Mouse (Mus musculus) liver, embryonic 12.5 days (tissue): Measurements from ENCODE around the gene Pgpep1l. TPM values are rescaled to one million over a fixed set of nuclear protein-coding genes. Genes with fewer than 3 reads are reported as not detected.
"Not testable (repeated sequence)": the region's sequence is repeated elsewhere in the genome, so short reads cannot be mapped to it uniquely, and the experiment has no call there.

ENCODE experiments used
- ATAC-seq: fragments of 200-750 bp; cut with Nextera tagmentation; 2 replicates; pipeline ENCODE4 v1.8.0; 2017; ENCODE audit warnings: moderate number of reproducible peaks, mild to moderate bottlenecking, moderate library complexity
- H3K27ac ChIP-seq: fragments of 300-500 bp; sonication (generic); 2 replicates; pipeline ENCODE4 v1.5.1; 2016; ENCODE audit warnings: mild to moderate bottlenecking
- H3K27me3 ChIP-seq: fragments of 300-500 bp; sonication (generic); replicated peaks from 2 replicates; pipeline ENCODE4 v1.6.1; 2016; ENCODE audit warnings: mild to moderate bottlenecking, moderate library complexity
- H3K36me3 ChIP-seq: fragments of 300-500 bp; sonication (generic); 2 replicates; pipeline ENCODE4 v1.6.1; 2016; ENCODE audit warnings: mild to moderate bottlenecking, moderate library complexity
- H3K4me1 ChIP-seq: fragments of 300-500 bp; sonication (generic); 2 replicates; pipeline ENCODE4 v1.6.1; 2016
- H3K4me2 ChIP-seq: fragments of 300-500 bp; sonication (generic); 2 replicates; pipeline ENCODE4 v1.6.1; 2016; ENCODE audit warnings: mild to moderate bottlenecking, moderate library complexity
- H3K4me3 ChIP-seq: fragments of 300-500 bp; sonication (generic); 2 replicates; pipeline ENCODE4 v1.5.1; 2016; ENCODE audit warnings: mild to moderate bottlenecking, moderate library complexity
- H3K9ac ChIP-seq: fragments of 300-500 bp; sonication (generic); 2 replicates; pipeline ENCODE4 v1.6.1; 2016; ENCODE audit warnings: mild to moderate bottlenecking, moderate library complexity
- H3K9me3 ChIP-seq: fragments of 300-500 bp; sonication (generic); replicated peaks from 2 replicates; pipeline ENCODE4 v1.6.1; 2016; ENCODE audit warnings: mild to moderate bottlenecking, moderate library complexity
- WGBS: fragments of 180-500 bp; shearing (Covaris S2); methylation state at CpG from one replicate; pipeline ENCODE4 v1.1.7; 2016; ENCODE audit not compliant: insufficient replicate concordance; 5-methylcytosine and 5-hydroxymethylcytosine counted together
- polyA plus RNA-seq: library from polyadenylated mRNA; unstranded; fragments of >200 nt; fragmentation: Nextera tagmentation; extraction: Ambion mirVana; gene quantifications from 2 replicates; pipeline ENCODE4 v1.2.1, GENCODE M21; 2016

Gene Pgpep1l
- polyA plus RNA-seq, 1 experiment from 2014 or later, result not detected

DNA sequence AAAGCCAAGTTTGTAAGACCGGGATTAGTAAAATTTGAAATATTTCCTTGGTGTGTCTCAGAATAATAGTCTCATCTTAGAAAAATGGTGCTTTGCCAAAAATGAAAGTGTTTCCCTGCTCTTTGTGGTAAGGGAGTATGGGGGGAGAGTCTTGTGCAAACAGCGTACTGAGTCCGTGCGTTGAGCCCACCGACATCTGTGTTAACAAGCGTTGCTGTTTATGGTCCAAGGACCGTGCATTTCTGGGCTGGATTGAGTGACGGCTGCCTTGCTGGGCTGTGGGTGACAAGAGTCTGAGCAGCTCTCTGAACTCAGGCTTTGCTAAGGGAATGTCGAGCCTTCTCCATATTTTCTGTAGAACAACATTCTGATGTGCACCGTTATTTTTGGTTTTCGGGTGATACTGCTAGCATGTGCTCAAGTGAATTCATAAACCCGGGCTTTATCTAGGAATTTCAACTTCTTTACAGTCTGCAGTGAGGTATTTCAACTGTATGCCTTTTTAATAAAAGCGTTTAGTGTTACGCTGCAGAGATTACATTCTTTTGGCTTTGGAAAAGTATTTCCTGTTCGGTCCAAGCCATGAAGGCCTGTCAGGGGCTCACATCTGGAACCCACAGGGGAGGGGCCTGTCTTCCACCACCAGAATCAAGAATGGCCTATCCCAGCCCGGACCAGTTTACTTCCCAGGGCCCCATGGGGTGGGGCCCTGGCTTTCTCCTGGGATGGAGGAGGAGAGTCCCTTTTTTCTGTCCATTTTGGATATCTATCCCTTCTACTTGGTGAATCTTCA is 30.2 kb upstream of the Pgpep1l start:
- no peak for ATAC-seq
- no peak overlapping the region for H3K27ac ChIP-seq
- H3K4me2 ChIP-seq, result no peak overlapping the region
- H3K4me3 ChIP-seq, result no peak overlapping the region
- no peak overlapping the region for H3K9ac ChIP-seq
- no peaks in the 10 kb centered on the region for H3K36me3 ChIP-seq
- H3K4me1 ChIP-seq, result no peaks in the 10 kb centered on the region
- no peaks in the 10 kb centered on the region for H3K9me3 ChIP-seq
- H3K27me3 ChIP-seq, result no peaks in the 10 kb centered on the region
- 75% methylated on average over 16 of the region's 16 CpGs for WGBS

DNA sequence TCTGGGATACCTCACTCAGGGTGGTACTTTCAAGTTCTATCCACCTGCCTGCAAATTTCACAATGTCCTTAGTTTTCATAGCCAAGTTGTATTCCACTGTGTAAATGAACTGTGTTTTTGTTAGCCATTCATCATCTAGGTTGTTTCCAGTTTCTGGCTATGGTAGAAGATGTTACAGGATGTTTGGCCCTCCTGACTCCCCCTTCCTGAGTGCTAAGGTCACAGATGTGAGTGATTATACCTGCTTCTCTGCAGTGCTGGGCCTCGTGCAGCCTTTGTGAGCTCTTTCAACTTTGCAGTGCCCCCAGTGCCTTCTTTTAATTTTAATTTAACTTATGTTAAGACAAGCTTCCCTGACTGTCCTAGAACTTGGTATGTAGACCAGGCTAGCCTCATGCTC is 27.6 kb upstream of the Pgpep1l start:
- H3K9ac ChIP-seq, result no peak overlapping the region
- H3K4me1 ChIP-seq, result no peaks in the 10 kb centered on the region
- H3K27ac ChIP-seq, result no peak overlapping the region
- ATAC-seq, result no peak
- H3K36me3 ChIP-seq, result no peaks in the 10 kb centered on the region
- no peak overlapping the region for H3K4me2 ChIP-seq
- no peak overlapping the region for H3K4me3 ChIP-seq
- no peaks in the 10 kb centered on the region for H3K9me3 ChIP-seq
- 54% methylated on average over 1 of the region's 1 CpGs for WGBS
- no peaks in the 10 kb centered on the region for H3K27me3 ChIP-seq

DNA sequence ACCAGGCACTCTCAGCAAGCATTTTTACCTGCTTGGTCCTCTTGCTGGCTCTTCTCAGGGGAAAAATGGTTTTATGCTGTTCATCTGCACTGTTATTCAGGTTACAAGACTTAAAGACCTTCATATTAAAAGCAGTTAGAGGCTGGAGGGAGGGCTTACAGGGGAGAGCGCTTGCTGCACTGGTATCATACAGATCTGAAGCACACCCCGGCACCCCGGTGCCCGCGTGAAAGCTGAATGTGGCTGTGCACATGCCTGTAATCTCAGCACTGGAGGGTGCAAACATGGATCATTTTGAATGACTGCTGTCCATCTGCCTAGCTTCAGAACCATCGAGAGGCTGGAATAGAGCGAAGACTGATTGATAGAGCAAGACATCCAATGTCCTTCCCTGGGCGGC is 25.0 kb upstream of the Pgpep1l start:
- H3K9ac ChIP-seq, result no peak overlapping the region
- no peaks in the 10 kb centered on the region for H3K36me3 ChIP-seq
- peaks cover 5% of the 10 kb centered on the region; the same call in 1 of the 2 replicates for H3K4me1 ChIP-seq
- 86% methylated on average over 8 of the region's 8 CpGs for WGBS
- H3K4me3 ChIP-seq, result no peak overlapping the region
- H3K9me3 ChIP-seq, result no peaks in the 10 kb centered on the region
- H3K27me3 ChIP-seq, result no peaks in the 10 kb centered on the region
- H3K27ac ChIP-seq, result no peak overlapping the region
- no peak overlapping the region for H3K4me2 ChIP-seq
- ATAC-seq, result no peak

DNA sequence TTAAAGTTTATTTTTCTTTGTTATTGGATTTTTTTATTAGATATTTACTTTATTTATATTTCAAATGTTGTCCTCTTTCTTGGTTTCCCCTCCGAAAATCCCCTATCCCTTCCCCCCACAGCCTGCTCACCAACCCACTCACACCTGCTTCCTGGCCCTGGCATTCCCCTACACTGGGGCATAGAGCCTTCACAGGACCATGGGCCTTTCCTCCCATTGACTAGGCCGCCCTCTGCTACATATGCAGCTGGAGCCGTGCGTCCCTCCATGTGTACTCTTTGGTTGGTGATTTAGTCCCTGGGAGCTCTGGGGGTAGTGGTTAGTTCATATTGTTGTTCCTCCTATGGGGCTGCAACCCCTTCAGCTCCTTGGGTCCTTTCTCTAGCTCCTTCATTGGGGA is 24.0 kb upstream of the Pgpep1l start:
- not testable (repeated sequence) for H3K27me3 ChIP-seq, H3K27ac ChIP-seq, H3K9me3 ChIP-seq, H3K4me1 ChIP-seq, H3K36me3 ChIP-seq, ATAC-seq, H3K9ac ChIP-seq, H3K4me3 ChIP-seq, H3K4me2 ChIP-seq
- WGBS, result 79% methylated on average over 4 of the region's 4 CpGs

DNA sequence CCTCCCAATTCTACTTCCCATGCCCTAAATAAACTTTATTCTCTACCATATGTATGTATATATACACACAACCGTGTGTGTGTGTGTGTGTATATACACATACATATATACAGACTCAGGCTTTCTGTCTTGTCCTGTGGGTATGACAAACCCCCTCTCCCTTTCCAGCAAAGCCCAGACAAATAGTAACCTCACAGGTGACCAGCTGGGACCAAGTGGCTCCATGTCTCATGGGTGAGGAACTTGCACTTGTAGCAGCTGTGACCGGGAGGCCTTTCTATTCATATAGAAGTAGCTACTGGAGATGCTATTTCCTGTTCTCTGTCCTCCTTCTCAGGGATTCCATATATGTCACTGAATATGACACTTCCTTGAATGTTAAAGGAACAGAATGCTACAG is 23.5 kb upstream of the Pgpep1l start:
- Histone ChIP-seq H3K27ac (no peak overlapping the region), H3K27me3 (no peaks in the 10 kb centered on the region), H3K4me1 (peaks cover 5% of the 10 kb centered on the region; the same call in 1 of the 2 replicates), H3K36me3 (no peaks in the 10 kb centered on the region), H3K4me3 (no peak overlapping the region), H3K9me3 (no peaks in the 10 kb centered on the region), H3K9ac (no peak overlapping the region), H3K4me2 (no peak overlapping the region)
- no peak for ATAC-seq
- WGBS, result 73% methylated on average over 2 of the region's 2 CpGs

DNA sequence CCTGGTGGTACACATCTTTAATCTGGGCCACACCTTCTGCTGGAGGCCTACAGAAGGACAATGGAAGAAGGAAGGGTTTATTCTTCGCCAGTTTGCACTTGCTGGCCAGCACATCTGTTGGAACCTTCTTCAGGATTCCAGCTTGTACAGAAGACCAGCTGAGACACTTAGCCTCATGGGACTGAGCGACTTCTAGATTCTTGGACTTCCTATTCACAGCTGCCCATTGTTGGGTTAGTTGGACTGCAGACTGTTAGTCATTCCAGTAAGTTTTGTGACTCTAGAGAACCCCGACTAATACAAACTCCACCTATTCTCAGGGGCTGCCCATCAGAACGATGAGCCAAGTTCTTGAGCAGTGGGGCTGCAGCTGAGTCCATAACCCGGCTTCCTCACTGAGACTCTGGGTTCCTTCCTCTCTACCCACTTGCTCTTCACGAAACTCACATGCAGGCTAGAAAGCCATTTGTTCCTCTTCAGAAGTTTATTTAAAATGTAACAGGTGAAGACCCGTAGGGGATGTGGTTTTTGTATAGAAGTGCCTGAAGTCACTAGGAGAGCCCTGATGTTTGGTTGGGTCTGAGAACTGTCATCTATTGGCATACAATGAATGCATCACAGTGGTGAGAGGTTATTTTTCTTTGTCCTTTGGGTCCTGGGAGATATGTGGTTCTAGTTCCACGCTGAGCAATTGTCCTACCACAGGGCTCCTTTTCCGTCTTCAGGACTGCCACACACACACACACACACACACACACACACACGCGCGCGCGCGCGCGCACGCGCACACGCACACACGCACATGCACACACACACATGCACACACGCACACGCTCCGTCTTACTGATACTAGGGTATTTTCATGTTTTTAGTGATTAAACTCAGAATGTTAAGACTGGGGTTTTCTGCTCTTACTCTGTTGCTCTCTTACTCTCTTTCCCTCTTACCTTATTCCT is 22.8 kb upstream of the Pgpep1l start:
- no peaks in the 10 kb centered on the region for H3K27me3 ChIP-seq
- WGBS, result 78% methylated on average over 24 of the region's 24 CpGs
- peaks cover 5% of the 10 kb centered on the region; the same call in 1 of the 2 replicates for H3K4me1 ChIP-seq
- no peak overlapping the region for H3K27ac ChIP-seq
- no peak for ATAC-seq
- no peaks in the 10 kb centered on the region for H3K36me3 ChIP-seq
- H3K4me2 ChIP-seq, result no peak overlapping the region
- no peak overlapping the region for H3K4me3 ChIP-seq
- H3K9ac ChIP-seq, result no peak overlapping the region
- no peaks in the 10 kb centered on the region for H3K9me3 ChIP-seq

DNA sequence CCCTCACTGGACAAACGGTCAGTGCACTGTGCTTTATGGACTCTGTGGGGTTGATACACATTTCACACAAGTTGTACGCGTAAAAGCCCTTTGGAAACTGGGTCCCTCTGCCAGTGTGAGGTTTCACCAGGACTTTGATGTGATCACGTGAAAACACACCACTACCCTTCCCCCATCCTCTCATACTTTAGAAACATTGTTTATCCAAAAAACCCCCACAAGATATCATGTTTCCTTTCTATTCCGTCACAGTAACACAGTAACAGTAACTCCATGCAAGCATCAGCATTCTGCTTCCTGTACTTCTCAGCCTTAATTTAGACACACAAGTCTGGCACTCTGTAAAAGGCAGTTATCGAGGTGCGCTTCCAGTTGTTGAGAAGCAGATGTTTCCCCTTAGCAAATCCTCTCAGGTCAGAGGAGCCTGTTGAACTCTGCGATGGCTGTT is 21.8 kb upstream of the Pgpep1l start:
- H3K36me3 ChIP-seq, result no peaks in the 10 kb centered on the region
- no peak overlapping the region for H3K9ac ChIP-seq
- peaks cover 5% of the 10 kb centered on the region; the same call in 1 of the 2 replicates for H3K4me1 ChIP-seq
- WGBS, result 67% methylated on average over 8 of the region's 8 CpGs
- H3K4me2 ChIP-seq, result no peak overlapping the region
- H3K4me3 ChIP-seq, result no peak overlapping the region
- H3K27ac ChIP-seq, result no peak overlapping the region
- no peaks in the 10 kb centered on the region for H3K27me3 ChIP-seq
- no peak for ATAC-seq
- no peaks in the 10 kb centered on the region for H3K9me3 ChIP-seq

DNA sequence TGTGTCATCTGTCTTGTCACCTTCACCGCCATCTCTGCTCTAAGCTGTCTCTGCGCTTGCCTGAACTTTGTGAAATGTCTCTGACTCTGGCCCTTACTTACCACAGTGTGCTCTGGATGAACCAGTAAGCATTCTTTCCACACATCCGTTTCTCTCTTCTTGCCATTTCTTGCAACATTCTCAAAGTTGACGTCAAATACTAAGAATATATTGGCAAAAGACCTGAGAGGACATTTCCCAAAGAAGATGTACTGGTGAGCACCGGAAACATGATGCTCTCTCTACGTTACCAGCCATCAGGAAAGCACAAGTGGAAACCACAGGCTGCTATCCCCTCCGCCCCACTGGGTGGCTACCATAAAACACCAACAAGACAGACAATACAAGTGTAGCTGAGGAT is 19.7 kb upstream of the Pgpep1l start:
- H3K4me3 ChIP-seq, result no peak overlapping the region
- no peak for ATAC-seq
- no peak overlapping the region for H3K4me2 ChIP-seq
- H3K36me3 ChIP-seq, result no peaks in the 10 kb centered on the region
- peaks cover 5% of the 10 kb centered on the region; the same call in 1 of the 2 replicates for H3K4me1 ChIP-seq
- H3K27ac ChIP-seq, result no peak overlapping the region
- no peaks in the 10 kb centered on the region for H3K9me3 ChIP-seq
- H3K9ac ChIP-seq, result no peak overlapping the region
- WGBS, result 68% methylated on average over 7 of the region's 7 CpGs
- H3K27me3 ChIP-seq, result no peaks in the 10 kb centered on the region

DNA sequence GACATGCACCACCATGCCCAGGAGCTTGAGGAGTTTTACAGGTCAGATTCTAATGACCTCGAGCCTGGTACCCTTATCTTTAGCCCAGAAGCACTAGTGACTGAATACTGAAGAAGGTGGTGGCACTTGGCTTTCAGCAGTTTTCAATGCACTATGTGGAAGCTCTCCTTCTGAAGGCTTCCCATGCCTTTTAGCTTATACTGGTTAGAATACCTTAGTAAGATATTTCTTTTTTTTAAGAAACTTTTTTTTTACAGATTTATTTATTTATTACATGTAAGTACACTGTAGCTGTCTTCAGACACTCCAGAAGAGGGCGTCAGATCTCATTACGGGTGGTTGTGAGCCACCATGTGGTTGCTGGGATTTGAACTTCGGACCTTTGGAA is 19.1 kb upstream of the Pgpep1l start:
- not testable (repeated sequence) for H3K4me3 ChIP-seq, H3K9me3 ChIP-seq, H3K4me1 ChIP-seq, H3K9ac ChIP-seq, ATAC-seq, H3K27ac ChIP-seq, H3K27me3 ChIP-seq, H3K36me3 ChIP-seq
- H3K4me2 ChIP-seq, result 0 out of 2 replicates have a peak overlapping the region, but pooled peaks have one; percentile 11
- WGBS, result 61% methylated on average over 4 of the region's 4 CpGs

DNA sequence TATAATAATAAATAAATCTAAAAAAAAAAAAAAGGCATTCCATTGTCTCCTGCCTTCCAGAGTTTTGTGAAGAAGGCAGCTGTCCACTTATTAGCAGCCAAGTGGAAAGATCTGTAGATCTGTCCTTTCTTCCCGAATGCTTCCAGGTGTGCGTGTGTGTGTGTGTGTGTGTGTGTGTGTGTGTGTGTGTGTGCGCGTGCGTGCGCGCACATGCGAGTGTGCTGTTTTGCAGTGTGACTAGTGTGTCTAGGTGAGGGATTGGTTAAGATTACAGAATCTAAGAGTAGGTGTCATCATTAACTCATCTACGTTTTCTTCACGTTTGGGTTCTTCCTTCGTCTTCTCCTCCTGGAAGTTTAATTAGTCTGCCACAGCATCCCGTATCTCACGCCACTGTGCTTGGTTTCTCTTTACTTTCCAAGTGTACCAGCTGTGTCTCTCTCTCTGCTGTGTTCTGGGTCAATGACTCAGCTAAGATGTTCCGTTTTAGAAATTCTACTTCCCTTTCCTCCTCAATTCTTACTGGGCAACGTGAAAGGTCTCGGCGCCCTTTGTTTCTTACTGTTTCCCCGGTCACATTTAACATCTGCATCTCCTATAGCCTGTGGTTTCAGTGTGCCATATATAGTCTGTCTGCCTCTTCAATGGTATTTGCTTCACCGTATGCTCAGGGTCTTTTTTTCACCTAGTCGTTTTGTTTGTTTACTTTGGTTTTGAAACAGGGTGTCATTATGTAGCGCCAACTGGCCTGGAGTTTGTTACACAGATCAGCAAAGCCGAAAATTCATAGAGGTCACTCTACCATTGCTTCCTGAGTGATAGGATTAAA is 18.5 kb upstream of the Pgpep1l start:
- no peak overlapping the region for H3K4me3 ChIP-seq
- H3K27me3 ChIP-seq, result no peaks in the 10 kb centered on the region
- no peaks in the 10 kb centered on the region for H3K36me3 ChIP-seq
- H3K9me3 ChIP-seq, result no peaks in the 10 kb centered on the region
- no peak overlapping the region for H3K9ac ChIP-seq
- WGBS, result 57% methylated on average over 22 of the region's 22 CpGs
- peak overlapping the region; percentile 11; the same call in 1 of the 2 replicates for H3K4me2 ChIP-seq
- peaks cover 5% of the 10 kb centered on the region; the same call in 1 of the 2 replicates for H3K4me1 ChIP-seq
- ATAC-seq, result no peak
- no peak overlapping the region for H3K27ac ChIP-seq

DNA sequence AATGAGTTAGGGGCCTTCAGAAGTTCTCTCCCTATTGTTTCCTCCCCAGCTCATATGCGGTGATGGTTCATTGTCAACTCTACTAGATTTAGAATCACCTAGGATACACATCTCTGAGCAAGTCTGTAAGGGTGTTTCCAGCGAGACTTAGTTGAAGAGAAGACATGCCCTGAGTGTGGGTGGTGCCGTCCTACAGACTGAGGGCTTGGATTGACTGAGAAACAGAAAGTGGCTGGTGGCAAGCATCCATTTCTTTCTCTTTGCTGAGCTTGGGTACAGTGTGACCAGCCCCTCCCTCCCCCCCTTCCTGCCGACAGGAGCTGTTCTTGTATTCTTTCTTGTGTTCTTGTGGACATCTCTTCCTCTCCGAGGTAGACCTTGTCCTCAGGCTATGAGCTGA is 17.3 kb upstream of the Pgpep1l start:
- Histone ChIP-seq H3K36me3 (no peaks in the 10 kb centered on the region), H3K4me1 (peaks cover 7% of the 10 kb centered on the region), H3K27me3 (peaks cover 3% of the 10 kb centered on the region; the same call in 1 of the 2 replicates), H3K9me3 (no peaks in the 10 kb centered on the region), H3K9ac (no peak overlapping the region), H3K4me2 (no peak overlapping the region), H3K4me3 (no peak overlapping the region), H3K27ac (no peak overlapping the region)
- WGBS, result 48% methylated on average over 5 of the region's 5 CpGs
- no peak for ATAC-seq
